Mouse (Mus musculus): ENCODE data around the gene Tk1.
A peak's percentile ranks its signal among the peaks of the same experiment; 100 is the strongest.

DNA sequence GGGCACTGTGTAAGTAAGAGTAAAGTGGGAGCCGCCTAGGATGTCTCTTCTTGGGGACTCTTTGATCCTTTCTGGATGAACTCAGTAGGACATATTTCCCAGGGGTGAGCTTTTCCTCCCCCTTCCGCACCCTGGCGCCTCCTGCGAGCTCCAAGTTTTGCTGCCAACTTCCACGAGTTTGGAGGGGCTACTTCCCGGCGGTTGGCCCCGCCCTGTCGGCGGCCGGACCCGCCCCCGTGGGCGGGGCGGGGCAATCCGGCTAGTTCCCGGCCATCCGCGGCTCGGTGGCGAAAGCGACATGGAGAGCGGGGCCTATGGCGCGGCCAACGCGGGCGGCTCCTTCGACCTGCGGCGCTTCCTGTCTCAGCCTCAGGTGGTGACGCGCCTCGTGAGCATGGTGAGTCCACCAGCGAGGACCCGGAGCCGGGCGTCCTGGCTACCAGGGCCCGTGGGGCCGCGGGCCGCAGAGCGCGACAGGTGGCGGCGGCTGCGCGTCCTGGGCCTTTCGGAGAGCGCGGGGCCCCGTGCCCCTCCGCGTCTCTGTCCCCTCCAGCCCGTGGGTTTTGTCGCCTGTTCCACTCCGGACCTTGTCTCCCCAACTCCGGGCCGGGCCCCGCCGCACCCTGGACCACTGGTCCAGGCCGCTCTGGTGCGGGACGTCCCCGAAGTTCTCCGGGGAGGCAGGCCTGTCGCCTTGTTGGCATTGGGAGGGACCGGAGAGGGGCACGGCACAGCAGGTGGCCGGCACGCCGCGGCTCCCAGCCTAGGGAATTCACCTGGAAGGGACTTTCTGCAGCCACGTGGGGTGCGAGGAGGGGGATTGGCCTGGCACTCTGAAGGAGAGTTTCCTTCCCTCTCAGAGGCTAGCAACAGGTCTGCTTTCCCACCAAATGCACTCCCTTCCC is 16.2 kb downstream of the Tk1 start, which contains the start of the genes Gm20708 and Syngr2:
- TF ChIP-seq CTCF (IDR thresholded peaks at IDR 0.05; ENCODE audit: low read depth) (no peak), EP300 (IDR thresholded peaks at IDR 0.05; ENCODE audit: low read depth) (peak; percentile 20; the same call in 1 of the 2 replicates)
